Mouse (Mus musculus): ENCODE measurements around the gene C1qtnf3. TPM values are rescaled to one million over a fixed set of nuclear protein-coding genes. Genes with fewer than 3 reads are reported as not detected.

Gene C1qtnf3
- total and polyA plus RNA-seq, 2 experiments from 2014 or later, result 0.16 to 6.5 TPM

GRCm38 (mm10) chr15:11008756-11009155, 56.6 kb downstream of the C1qtnf3 start:
- no peaks in the 10 kb centered on the region for H3K4me1 ChIP-seq (ENCODE audit: control insufficient read depth, insufficient read depth)
- H3K4me2 ChIP-seq (ENCODE audit: low read depth, low read length), result no peak overlapping the region
- DNase-seq (ENCODE audit: low spot score) (no peak), ATAC-seq (ENCODE audit: insufficient read depth, low read depth) (no peak)
- no peaks in the 10 kb centered on the region for H3K9me3 ChIP-seq (replicated peaks; ENCODE audit: control insufficient read depth, low read length)
- H3K27me3 ChIP-seq (ENCODE audit: control insufficient read depth, insufficient read depth, low read length), result 0 out of 2 replicates have a peak, but pooled peaks cover 4% of the 10 kb centered on the region
- no peak overlapping the region for H3K27ac ChIP-seq (ENCODE audit: low read depth)
- no peaks in the 10 kb centered on the region for H3K36me3 ChIP-seq (replicated peaks; ENCODE audit: control insufficient read depth, insufficient read depth, low read length)
- 22% methylated on average over 5 of the region's 5 CpGs for WGBS
- H3K9ac ChIP-seq (replicated peaks; ENCODE audit: low read depth, low read length), result no peak overlapping the region
- no peak overlapping the region for H3K4me3 ChIP-seq (ENCODE audit: low read depth, low read length)
- TF ChIP-seq CTCF (IDR thresholded peaks at IDR 0.05; ENCODE audit: low read depth) (peak; percentile 34), EP300 (IDR thresholded peaks at IDR 0.05; ENCODE audit: low read depth) (no peak)

- TF ChIP-seq CTCF (IDR thresholded peaks at IDR 0.05; ENCODE audit: low read depth) (no peak), EP300 (IDR thresholded peaks at IDR 0.05; ENCODE audit: low read depth) (no peak)
- Histone ChIP-seq H3K27me3 (ENCODE audit: control insufficient read depth, insufficient read depth, low read length) (0 out of 2 replicates have a peak, but pooled peaks cover 4% of the 10 kb centered on the region), H3K9ac (replicated peaks; ENCODE audit: low read depth, low read length) (no peak overlapping the region), H3K9me3 (replicated peaks; ENCODE audit: control insufficient read depth, low read length) (no peaks in the 10 kb centered on the region), H3K27ac (ENCODE audit: low read depth) (no peak overlapping the region), H3K4me1 (ENCODE audit: control insufficient read depth, insufficient read depth) (no peaks in the 10 kb centered on the region), H3K4me2 (ENCODE audit: low read depth, low read length) (no peak overlapping the region), H3K36me3 (replicated peaks; ENCODE audit: control insufficient read depth, insufficient read depth, low read length) (no peaks in the 10 kb centered on the region), H3K4me3 (ENCODE audit: low read depth, low read length) (no peak overlapping the region)
- 85% methylated on average over 11 of the region's 11 CpGs for WGBS
- DNase-seq (ENCODE audit: low spot score) (no peak), ATAC-seq (ENCODE audit: insufficient read depth, low read depth) (no peak)
Observed at GRCm38 (mm10) chr15:11010976-11011548, 58.9 kb downstream of the C1qtnf3 start.

GRCm38 (mm10) chr15:11014931-11015330, 62.8 kb downstream of the C1qtnf3 start:
- Histone ChIP-seq H3K36me3 (replicated peaks; ENCODE audit: control insufficient read depth, insufficient read depth, low read length) (no peaks in the 10 kb centered on the region), H3K4me1 (ENCODE audit: control insufficient read depth, insufficient read depth) (no peaks in the 10 kb centered on the region), H3K9me3 (replicated peaks; ENCODE audit: control insufficient read depth, low read length) (no peaks in the 10 kb centered on the region), H3K4me2 (ENCODE audit: low read depth, low read length) (no peak overlapping the region), H3K27ac (ENCODE audit: low read depth) (no peak overlapping the region), H3K9ac (replicated peaks; ENCODE audit: low read depth, low read length) (no peak overlapping the region), H3K4me3 (ENCODE audit: low read depth, low read length) (no peak overlapping the region), H3K27me3 (ENCODE audit: control insufficient read depth, insufficient read depth, low read length) (no peaks in the 10 kb centered on the region)
- TF ChIP-seq EP300 (IDR thresholded peaks at IDR 0.05; ENCODE audit: low read depth) (no peak), CTCF (IDR thresholded peaks at IDR 0.05; ENCODE audit: low read depth) (no peak)
- DNase-seq (ENCODE audit: low spot score), result no peak
- 30% methylated on average over 2 of the region's 2 CpGs for WGBS
- no peak for ATAC-seq (ENCODE audit: insufficient read depth, low read depth)

GRCm38 (mm10) chr15:11026801-11027561, 74.8 kb downstream of the C1qtnf3 start:
- Histone ChIP-seq H3K36me3 (replicated peaks; ENCODE audit: control insufficient read depth, insufficient read depth, low read length) (no peaks in the 10 kb centered on the region), H3K27me3 (ENCODE audit: control insufficient read depth, insufficient read depth, low read length) (no peaks in the 10 kb centered on the region), H3K9ac (replicated peaks; ENCODE audit: low read depth, low read length) (no peak overlapping the region), H3K27ac (ENCODE audit: low read depth) (no peak overlapping the region), H3K4me1 (ENCODE audit: control insufficient read depth, insufficient read depth) (no peaks in the 10 kb centered on the region), H3K9me3 (replicated peaks; ENCODE audit: control insufficient read depth, low read length) (no peaks in the 10 kb centered on the region), H3K4me3 (ENCODE audit: low read depth, low read length) (no peak overlapping the region), H3K4me2 (ENCODE audit: low read depth, low read length) (no peak overlapping the region)
- TF ChIP-seq CTCF (IDR thresholded peaks at IDR 0.05; ENCODE audit: low read depth) (no peak), EP300 (IDR thresholded peaks at IDR 0.05; ENCODE audit: low read depth) (no peak)
- 56% methylated on average over 4 of the region's 4 CpGs for WGBS
- DNase-seq (ENCODE audit: low spot score) (no peak), ATAC-seq (ENCODE audit: insufficient read depth, low read depth) (no peak)

Other genes starting within 250 kb of the C1qtnf3 start
- 4.7 and 8.9 TPM in 2 replicates for gene Rai14, start 237.7 kb upstream of the C1qtnf3 start, total RNA-seq (2014; rRNA removed; ENCODE audit: low replicate concordance)
- gene Rai14, start 237.7 kb upstream of the C1qtnf3 start, polyA plus RNA-seq (2015; fragmentation: Nextera tagmentation; extraction: Ambion mirVana), result 4.0 and 4.1 TPM in 2 replicates
- 11.2 and 25.5 TPM in 2 replicates for gene Amacr, start 29.4 kb downstream of the C1qtnf3 start, total RNA-seq (2014; rRNA removed; ENCODE audit: low replicate concordance)
- 24.7 and 25.8 TPM in 2 replicates for gene Amacr, start 29.4 kb downstream of the C1qtnf3 start, polyA plus RNA-seq (2015; fragmentation: Nextera tagmentation; extraction: Ambion mirVana)
- gene Slc45a2, start 48.4 kb downstream of the C1qtnf3 start, total RNA-seq (2014; rRNA removed; ENCODE audit: low replicate concordance), result not detected in 2 replicates
- gene Slc45a2, start 48.4 kb downstream of the C1qtnf3 start, polyA plus RNA-seq (2015; fragmentation: Nextera tagmentation; extraction: Ambion mirVana), result 0.12 and 0.18 TPM in 2 replicates
- 1.8 TPM in 1 of 2 replicates, not detected in the other for gene Rxfp3, start 85.7 kb downstream of the C1qtnf3 start, total RNA-seq (2014; rRNA removed; ENCODE audit: low replicate concordance)
- 0.05 and 0.07 TPM in 2 replicates for gene Rxfp3, start 85.7 kb downstream of the C1qtnf3 start, polyA plus RNA-seq (2015; fragmentation: Nextera tagmentation; extraction: Ambion mirVana)
- gene Adamts12, start 112.5 kb downstream of the C1qtnf3 start, total RNA-seq (2014; rRNA removed; ENCODE audit: low replicate concordance), result 5.4 and 6.4 TPM in 2 replicates
- 1.1 and 1.2 TPM in 2 replicates for gene Adamts12, start 112.5 kb downstream of the C1qtnf3 start, polyA plus RNA-seq (2015; fragmentation: Nextera tagmentation; extraction: Ambion mirVana)